Mouse (Mus musculus): ENCODE data around the gene Lcn4.

- TF ChIP-seq CTCF (IDR thresholded peaks at IDR 0.05; ENCODE audit: low read depth, low read length) (no peak), TAL1 (conservative IDR thresholded peaks at IDR 0.05; ENCODE audit: low read depth, low read length) (no peak), POLR2AphosphoS5 (IDR thresholded peaks at IDR 0.05; ENCODE audit: insufficient replicate concordance, low read depth, low read length) (no peak)
Measured at GRCm38 (mm10) chr2:26625419-26625818, 45.7 kb downstream of the Lcn4 start.

Measured in G1E (cell line).